Mouse (Mus musculus) embryo, embryonic 10.5 days (tissue): ENCODE measurements around the gene Sulf2.

Source experiments
- DNase-seq: peaks from one replicate; pipeline ENCODE4 v3.0.0-alpha.2; 2015; ENCODE audit warnings: low spot score

The Sulf2 gene

GRCm38 (mm10) chr2:166149482-166149881, 6.0 kb downstream of the Sulf2 start:
- DNase-seq, result no peak

GRCm38 (mm10) chr2:166148672-166149332, 6.7 kb downstream of the Sulf2 start:
- peak; percentile 74 for DNase-seq

- DNase-seq, result no peak
These were observed 7.4 kb downstream of the Sulf2 start for GRCm38 (mm10) chr2:166147930-166148651.

- DNase-seq, result no peak
These were observed 9.0 kb downstream of the Sulf2 start for GRCm38 (mm10) chr2:166146446-166146845.

DNA sequence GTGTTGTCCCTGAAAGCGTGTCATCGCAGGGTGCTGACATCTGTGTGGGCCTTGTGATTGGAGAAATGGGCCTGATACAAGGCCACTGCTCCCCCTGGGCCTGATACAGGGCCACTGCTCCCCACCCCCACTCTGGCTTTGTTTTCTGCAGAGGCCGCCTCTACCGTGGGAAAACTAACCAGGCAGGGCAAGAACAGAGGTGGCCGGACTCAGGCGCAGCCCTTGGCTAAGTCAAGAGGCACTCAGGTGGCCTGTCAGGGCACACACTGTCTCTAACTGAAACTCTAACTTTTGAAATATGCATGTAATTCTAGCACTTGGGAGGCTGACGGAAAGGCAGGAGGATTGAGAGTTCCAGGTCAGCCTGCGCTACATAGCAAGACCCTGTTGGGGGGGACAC, 10.4 kb downstream of the Sulf2 start:
- no peak for DNase-seq

GRCm38 (mm10) chr2:166143871-166144270, 11.6 kb downstream of the Sulf2 start:
- no peak for DNase-seq

- no peak for DNase-seq
These were observed 12.8 kb downstream of the Sulf2 start for GRCm38 (mm10) chr2:166142561-166143112.

DNA sequence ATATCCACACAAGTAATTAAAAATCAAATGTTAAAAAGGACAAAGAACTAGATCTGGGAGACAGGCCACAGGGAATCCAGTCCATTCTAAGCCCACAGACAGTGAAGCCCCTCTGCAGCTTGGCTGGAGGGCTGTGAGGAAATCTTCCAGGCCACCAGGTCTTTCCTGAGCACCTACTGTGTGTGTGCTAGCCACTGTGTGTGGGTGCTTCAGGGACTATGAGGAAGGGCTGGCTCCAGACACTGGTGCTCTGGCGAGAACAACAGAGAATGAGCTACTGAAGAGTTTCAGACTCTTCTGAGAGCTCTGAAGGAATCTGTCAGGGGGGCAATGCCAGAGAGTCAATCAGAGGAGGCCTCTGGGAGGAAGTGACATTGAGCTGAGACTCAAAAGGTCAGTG, 13.6 kb downstream of the Sulf2 start:
- DNase-seq, result no peak

- no peak for DNase-seq
These were observed 14.4 kb downstream of the Sulf2 start for GRCm38 (mm10) chr2:166141039-166141438.

- no peak for DNase-seq
These were observed 15.0 kb downstream of the Sulf2 start for GRCm38 (mm10) chr2:166140427-166140826.

GRCm38 (mm10) chr2:166138308-166138707, 17.2 kb downstream of the Sulf2 start:
- DNase-seq, result no peak

DNA sequence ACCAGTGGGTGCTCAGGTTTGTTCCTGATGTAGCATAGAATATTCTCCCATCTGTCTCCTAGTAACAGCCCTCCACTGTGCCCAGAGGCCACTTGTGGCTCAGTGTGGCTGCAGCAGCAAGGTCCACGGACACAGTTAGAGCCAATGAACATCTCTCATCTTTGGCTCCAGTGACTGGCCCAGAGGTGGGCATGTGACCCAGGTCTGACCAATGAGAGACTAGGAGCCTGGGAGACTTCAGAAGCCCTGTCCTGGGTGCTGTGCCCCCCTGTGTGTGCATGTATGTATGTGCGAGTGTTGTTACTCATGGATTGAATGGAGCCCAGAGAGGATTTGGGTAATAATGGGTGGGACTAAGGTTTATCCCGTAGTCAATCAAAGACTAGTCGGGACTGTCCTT, 18.0 kb downstream of the Sulf2 start:
- DNase-seq, result no peak

- no peak for DNase-seq
These were observed 19.6 kb downstream of the Sulf2 start for GRCm38 (mm10) chr2:166135711-166136485.

DNA sequence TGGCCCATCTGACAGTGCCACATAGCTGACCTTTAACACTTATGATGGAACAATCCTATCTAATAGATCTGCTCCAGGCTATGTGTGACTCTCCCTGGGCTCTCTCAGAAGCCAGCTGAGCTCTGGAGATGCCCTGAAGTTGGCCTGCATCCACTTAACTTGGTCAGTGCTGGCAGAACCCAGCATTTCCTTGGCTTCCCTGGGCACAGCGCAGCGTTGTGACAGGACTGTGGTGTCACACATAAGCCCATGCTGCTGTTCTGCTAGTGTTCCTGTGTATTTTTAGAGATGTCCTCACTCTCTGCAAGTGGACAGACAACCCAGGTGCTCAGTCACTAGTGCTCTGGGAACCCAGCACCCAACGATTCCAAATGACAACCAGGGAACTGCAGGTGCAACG, 26.7 kb downstream of the Sulf2 start:
- DNase-seq, result no peak

DNA sequence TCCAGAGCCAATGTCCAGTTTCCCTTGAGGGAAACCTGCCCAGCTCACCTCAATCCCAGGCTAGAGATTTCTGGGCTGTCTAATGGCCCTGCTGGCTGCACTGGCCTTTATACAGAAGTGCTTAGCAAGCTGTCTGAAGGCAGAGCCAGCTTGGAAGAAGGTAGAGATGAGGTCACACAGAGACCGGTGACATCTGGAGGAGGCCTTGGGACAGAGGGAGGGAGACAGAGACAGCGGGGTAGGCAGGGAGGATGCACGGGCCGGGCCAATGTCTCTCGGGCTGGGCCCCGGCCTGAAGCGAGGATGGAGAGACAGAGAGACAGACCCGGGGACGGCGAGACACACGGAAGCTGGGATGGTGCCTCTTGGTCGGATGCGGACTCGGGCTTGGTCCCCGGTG, 27.4 kb downstream of the Sulf2 start:
- DNase-seq, result no peak

DNA sequence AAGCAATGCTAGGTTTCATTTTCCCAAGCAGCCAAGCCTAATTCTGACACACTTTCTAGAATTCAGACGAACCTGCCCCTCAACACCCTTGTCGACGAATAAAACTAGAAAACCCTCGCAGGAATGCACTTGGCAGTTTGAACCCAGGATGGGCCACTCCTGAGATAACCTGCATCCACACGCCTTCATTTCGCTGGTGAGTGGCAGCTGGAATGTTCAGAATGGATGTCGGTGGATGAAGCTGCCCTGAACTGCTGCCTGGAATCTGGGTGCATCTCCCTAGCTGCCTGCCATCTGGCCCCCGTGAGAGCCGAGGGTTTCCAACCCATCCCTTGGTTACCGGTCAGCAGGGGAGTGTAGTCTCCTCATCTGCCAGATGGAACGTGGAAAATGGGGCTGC, 29.1 kb downstream of the Sulf2 start:
- no peak for DNase-seq

DNA sequence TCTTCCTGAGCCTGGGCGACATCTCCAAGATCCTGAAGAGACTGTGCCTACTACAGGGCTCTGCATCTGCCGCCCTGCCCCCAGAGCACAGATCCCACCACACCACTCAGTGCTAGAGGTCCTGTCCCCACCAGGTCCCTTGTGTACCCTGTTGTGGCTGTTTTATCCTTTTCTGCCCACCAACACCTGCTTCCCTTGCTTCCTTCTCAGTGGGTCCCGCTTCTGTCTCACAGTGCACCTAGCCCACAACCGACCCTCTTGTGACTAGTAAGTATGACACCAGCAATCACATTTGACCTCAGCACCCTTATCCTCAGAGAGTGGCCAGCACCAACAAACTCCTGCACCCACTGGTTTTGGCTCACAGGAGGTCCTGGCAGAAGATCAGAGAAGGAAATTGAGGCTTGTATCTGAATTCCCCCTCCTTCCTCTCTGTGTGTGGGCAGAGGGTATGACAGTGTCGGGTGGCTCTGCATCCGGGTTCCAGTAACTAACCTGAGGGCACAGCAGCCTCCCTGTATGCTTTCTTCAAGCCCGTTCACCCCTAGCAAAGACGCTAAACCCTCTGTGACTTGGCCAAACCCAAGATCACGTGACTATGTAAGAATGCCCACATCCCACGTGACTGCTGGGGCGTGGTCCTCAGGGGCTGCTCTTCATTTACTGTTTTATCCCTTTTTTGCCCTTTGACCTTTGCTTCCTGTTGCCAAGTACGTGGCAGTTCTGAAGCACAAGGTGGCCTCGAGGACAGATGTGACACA, 29.8 kb downstream of the Sulf2 start:
- DNase-seq, result no peak

DNA sequence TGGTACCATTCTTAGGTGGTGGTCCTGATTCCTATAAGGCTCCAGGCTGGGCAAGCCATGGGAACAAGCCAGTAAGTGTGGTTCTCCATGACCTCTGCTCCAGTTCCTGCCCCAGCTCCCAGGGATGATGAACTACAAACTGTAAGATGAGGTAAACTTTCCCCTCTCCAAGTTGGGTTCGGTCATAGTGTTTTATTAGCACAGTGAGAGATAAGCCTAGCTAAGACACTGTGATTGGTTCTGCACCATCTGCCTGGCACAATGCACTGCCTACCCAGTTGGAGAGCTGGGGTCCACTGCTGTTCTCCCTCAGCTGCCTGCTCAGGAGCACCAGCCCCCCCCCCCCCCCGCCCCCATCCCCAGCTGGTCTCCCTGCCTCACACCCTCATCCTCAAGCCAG, 30.4 kb downstream of the Sulf2 start:
- DNase-seq, result no peak

DNA sequence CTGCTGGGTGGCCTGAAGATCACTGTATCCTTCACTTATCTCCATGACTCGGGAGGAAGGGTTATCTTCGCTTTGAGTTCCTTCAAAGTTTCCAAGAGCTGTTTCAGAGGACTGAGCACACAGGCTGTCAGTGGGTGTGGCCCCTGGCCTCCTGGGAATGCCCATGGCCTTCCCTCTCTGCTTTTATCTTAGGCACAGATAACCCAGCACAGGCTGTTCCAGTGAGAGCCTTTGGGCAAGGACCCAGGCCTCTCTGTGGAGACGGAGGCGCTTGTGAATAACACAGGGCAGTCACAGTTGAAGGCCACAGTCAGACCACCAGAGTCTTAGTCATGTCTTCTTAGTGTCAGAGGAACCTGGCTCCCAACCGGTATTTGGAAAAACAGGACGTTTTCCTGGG, 32.7 kb downstream of the Sulf2 start:
- no peak for DNase-seq

- no peak for DNase-seq
These were observed 33.6 kb downstream of the Sulf2 start for GRCm38 (mm10) chr2:166121681-166122355.

DNA sequence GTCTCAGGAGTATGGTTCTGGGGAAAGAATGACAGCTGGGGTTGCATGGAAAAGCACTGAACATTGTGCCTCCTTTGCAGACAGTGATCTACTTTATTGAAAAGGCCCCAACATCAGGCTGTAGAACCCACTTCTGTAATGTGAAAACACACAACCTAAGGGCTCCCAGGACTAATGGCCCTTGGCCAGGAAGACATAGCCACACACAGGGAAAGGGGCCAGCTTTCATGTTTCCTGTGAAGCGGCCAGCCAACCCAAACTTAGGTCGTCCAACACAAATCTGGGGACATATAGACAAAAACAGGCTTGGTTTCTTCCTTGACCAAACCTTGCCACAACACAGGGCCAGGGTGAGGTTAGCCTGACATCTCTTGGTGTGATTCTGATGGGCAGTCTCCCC, 35.5 kb downstream of the Sulf2 start:
- DNase-seq, result no peak
